Mouse (Mus musculus) stomach, embryonic 14.5 days (tissue): ENCODE data around the gene Gnl2. TPM values are rescaled to one million over a fixed set of nuclear protein-coding genes. Genes with fewer than 3 reads are reported as not detected.
A peak's percentile ranks its signal among the peaks of the same experiment; 100 is the strongest.

Experiments
- ATAC-seq: fragments of 200-750 bp; cut with Nextera tagmentation; 2 replicates; pipeline ENCODE4 v1.8.0; 2017; ENCODE audit warnings: low read depth, moderate TSS enrichment; ENCODE audit not compliant: insufficient number of reproducible peaks, insufficient read depth, low FRiP score
- H3K27ac ChIP-seq: fragments of 300-500 bp; sonication (generic); 2 replicates; pipeline ENCODE4 v1.5.1; 2014; ENCODE audit warnings: mild to moderate bottlenecking, low read length, moderate library complexity, mixed read lengths
- H3K27me3 ChIP-seq: fragments of 300-500 bp; sonication (generic); 2 replicates; pipeline ENCODE4 v1.6.1; 2014; ENCODE audit warnings: low read length, control low read depth, mixed read lengths; ENCODE audit not compliant: control insufficient read depth, insufficient read depth
- H3K36me3 ChIP-seq: fragments of 300-500 bp; sonication (generic); 2 replicates; pipeline ENCODE4 v1.6.1; 2014; ENCODE audit warnings: mild to moderate bottlenecking, control low read depth, low read length, moderate library complexity, mixed read lengths; ENCODE audit not compliant: control insufficient read depth, insufficient read depth
- H3K4me1 ChIP-seq: fragments of 300-500 bp; sonication (generic); 2 replicates; pipeline ENCODE4 v1.6.1; 2014; ENCODE audit warnings: low read length, control low read depth, mixed read lengths; ENCODE audit not compliant: control insufficient read depth, insufficient read depth
- H3K4me2 ChIP-seq: fragments of 300-500 bp; sonication (generic); replicated peaks from 2 replicates; pipeline ENCODE4 v1.6.1; 2014; ENCODE audit warnings: low read depth, low read length, control low read depth
- H3K4me3 ChIP-seq: fragments of 300-500 bp; sonication (generic); 2 replicates; pipeline ENCODE4 v1.5.1; 2014; ENCODE audit warnings: low read depth, low read length, control low read depth
- H3K9ac ChIP-seq: fragments of 300-500 bp; sonication (generic); replicated peaks from 2 replicates; pipeline ENCODE4 v1.6.1; 2014; ENCODE audit warnings: low read depth, mild to moderate bottlenecking, control low read depth, low read length, moderate library complexity, mixed read lengths
- H3K9me3 ChIP-seq: fragments of 300-500 bp; sonication (generic); 2 replicates; pipeline ENCODE4 v1.6.1; 2016; ENCODE audit warnings: low read depth, low read length, control low read depth; ENCODE audit not compliant: control insufficient read depth
- WGBS: fragments of 180-500 bp; shearing (Covaris S2); extraction: QIAGEN DNeasy Blood & Tissue Kit; methylation state at CpG from one replicate; pipeline ENCODE4 v1.1.7; 2014; 5-methylcytosine and 5-hydroxymethylcytosine counted together
- polyA plus RNA-seq: library from polyadenylated mRNA; unstranded; fragments of >200 nt; fragmentation: Nextera tagmentation; extraction: Ambion mirVana; gene quantifications from 2 replicates; pipeline ENCODE4 v1.2.1, GENCODE M21; 2014

Gnl2 gene
- polyA plus RNA-seq, 1 experiment from 2014 or later, result 84.6 TPM

DNA sequence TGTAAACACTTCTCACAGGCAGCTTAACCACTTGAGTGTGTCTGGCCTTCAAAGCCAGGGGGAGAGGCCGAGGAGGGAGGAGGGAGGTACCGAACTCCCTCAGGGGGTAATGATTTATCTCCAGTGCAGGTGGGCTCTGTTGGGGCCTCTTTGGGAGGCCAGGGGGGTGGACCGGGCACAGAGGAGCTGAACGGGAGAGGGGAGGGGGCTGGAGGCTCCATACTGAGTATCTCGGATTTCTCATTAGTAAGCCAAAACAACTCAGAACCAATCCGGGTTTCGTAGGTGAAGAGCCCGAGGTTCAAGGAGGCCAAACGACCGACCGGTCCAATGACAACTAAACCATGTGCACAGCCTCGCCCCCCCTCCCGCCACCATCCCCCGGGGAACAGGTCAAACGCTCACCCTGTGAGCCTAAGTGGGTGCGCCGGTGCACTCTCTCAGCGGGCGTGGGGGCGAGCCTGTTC is 26.6 kb upstream of the Gnl2 start:
- Histone ChIP-seq H3K9ac (peak overlapping the region; percentile 15; the same call in 1 of the 2 replicates), H3K27me3 (peaks cover 23% of the 10 kb centered on the region), H3K36me3 (no peaks in the 10 kb centered on the region), H3K4me2 (peak overlapping the region; percentile 34), H3K9me3 (no peaks in the 10 kb centered on the region), H3K4me1 (peaks cover 22% of the 10 kb centered on the region), H3K4me3 (no peak overlapping the region), H3K27ac (no peak overlapping the region)
- peak; percentile 33 for ATAC-seq
- 3% methylated on average over 20 of the region's 20 CpGs for WGBS

GRCm38 (mm10) chr4:124990325-124990724 is 26.1 kb upstream of the Gnl2 start:
- 3% methylated on average over 7 of the region's 7 CpGs for WGBS
- H3K36me3 ChIP-seq, result no peaks in the 10 kb centered on the region
- no peak for ATAC-seq
- no peak overlapping the region for H3K27ac ChIP-seq
- H3K4me2 ChIP-seq, result peak overlapping the region; percentile 34
- peak overlapping the region; percentile 15; the same call in 1 of the 2 replicates for H3K9ac ChIP-seq
- H3K27me3 ChIP-seq, result peaks cover 21% of the 10 kb centered on the region
- no peaks in the 10 kb centered on the region for H3K9me3 ChIP-seq
- H3K4me3 ChIP-seq, result no peak overlapping the region
- H3K4me1 ChIP-seq, result peaks cover 22% of the 10 kb centered on the region

- ATAC-seq, result 0 out of 2 replicates have a peak, but pooled peaks have one; percentile 33
- WGBS, result 78% methylated on average over 10 of the region's 10 CpGs
These were observed 18.8 kb upstream of the Gnl2 start for GRCm38 (mm10) chr4:124997479-124998147.

GRCm38 (mm10) chr4:124999548-124999947 is 16.8 kb upstream of the Gnl2 start:
- H3K27ac ChIP-seq, result no peak overlapping the region
- H3K27me3 ChIP-seq, result no peaks in the 10 kb centered on the region
- H3K36me3 ChIP-seq, result no peaks in the 10 kb centered on the region
- H3K4me1 ChIP-seq, result no peaks in the 10 kb centered on the region
- ATAC-seq, result no peak
- H3K9me3 ChIP-seq, result no peaks in the 10 kb centered on the region
- no peak overlapping the region for H3K4me2 ChIP-seq
- 85% methylated on average over 3 of the region's 3 CpGs for WGBS
- H3K4me3 ChIP-seq, result no peak overlapping the region
- H3K9ac ChIP-seq, result no peak overlapping the region

More at GRCm38 (mm10) chr4:124997479-124998147, 18.8 kb upstream of the Gnl2 start:
- Histone ChIP-seq H3K9me3 (no peaks in the 10 kb centered on the region), H3K27me3 (no peaks in the 10 kb centered on the region), H3K27ac (no peak overlapping the region), H3K9ac (no peak overlapping the region), H3K4me2 (no peak overlapping the region), H3K4me3 (no peak overlapping the region), H3K4me1 (no peaks in the 10 kb centered on the region), H3K36me3 (no peaks in the 10 kb centered on the region)

DNA sequence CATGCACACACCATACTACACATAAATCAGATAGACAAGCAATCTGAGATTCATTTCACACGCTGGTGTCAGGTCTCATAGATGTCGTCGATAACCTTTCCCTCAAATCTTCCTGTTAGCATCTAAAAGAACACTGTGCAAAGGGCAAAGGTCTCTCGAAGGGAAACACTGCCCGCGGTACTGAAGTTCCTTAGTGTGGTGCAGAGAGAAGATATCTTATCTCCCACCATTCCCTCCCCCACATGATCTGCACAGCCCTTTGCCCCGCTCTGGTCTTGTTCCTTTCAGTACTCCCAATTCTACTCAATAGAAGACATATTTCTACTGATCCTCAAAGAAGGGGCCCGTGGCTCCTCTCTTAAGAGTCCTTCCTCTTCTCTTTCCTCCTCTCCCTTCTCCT is 13.4 kb upstream of the Gnl2 start:
- WGBS, result 52% methylated on average over 8 of the region's 8 CpGs
- Histone ChIP-seq H3K27me3 (peaks cover 4% of the 10 kb centered on the region; the same call in 1 of the 2 replicates), H3K36me3 (no peaks in the 10 kb centered on the region), H3K4me1 (no peaks in the 10 kb centered on the region), H3K9ac (no peak overlapping the region), H3K4me3 (no peak overlapping the region), H3K27ac (no peak overlapping the region), H3K9me3 (no peaks in the 10 kb centered on the region), H3K4me2 (no peak overlapping the region)
- ATAC-seq, result no peak

- Histone ChIP-seq H3K9ac (no peak overlapping the region), H3K9me3 (no peaks in the 10 kb centered on the region), H3K36me3 (no peaks in the 10 kb centered on the region), H3K27me3 (peaks cover 6% of the 10 kb centered on the region; the same call in 1 of the 2 replicates), H3K4me2 (no peak overlapping the region), H3K4me3 (no peak overlapping the region), H3K4me1 (no peaks in the 10 kb centered on the region), H3K27ac (no peak overlapping the region)
- ATAC-seq, result no peak
- WGBS, result 41% methylated on average over 12 of the region's 12 CpGs
These were observed 11.5 kb upstream of the Gnl2 start for GRCm38 (mm10) chr4:125004886-125005285.

GRCm38 (mm10) chr4:125007460-125007859 is 8.9 kb upstream of the Gnl2 start:
- Histone ChIP-seq H3K9me3 (no peaks in the 10 kb centered on the region), H3K9ac (no peak overlapping the region), H3K27ac (no peak overlapping the region), H3K4me2 (no peak overlapping the region), H3K4me3 (no peak overlapping the region), H3K27me3 (peaks cover 6% of the 10 kb centered on the region; the same call in 1 of the 2 replicates), H3K4me1 (no peaks in the 10 kb centered on the region), H3K36me3 (no peaks in the 10 kb centered on the region)
- ATAC-seq, result no peak
- WGBS, result 57% methylated on average over 15 of the region's 15 CpGs

DNA sequence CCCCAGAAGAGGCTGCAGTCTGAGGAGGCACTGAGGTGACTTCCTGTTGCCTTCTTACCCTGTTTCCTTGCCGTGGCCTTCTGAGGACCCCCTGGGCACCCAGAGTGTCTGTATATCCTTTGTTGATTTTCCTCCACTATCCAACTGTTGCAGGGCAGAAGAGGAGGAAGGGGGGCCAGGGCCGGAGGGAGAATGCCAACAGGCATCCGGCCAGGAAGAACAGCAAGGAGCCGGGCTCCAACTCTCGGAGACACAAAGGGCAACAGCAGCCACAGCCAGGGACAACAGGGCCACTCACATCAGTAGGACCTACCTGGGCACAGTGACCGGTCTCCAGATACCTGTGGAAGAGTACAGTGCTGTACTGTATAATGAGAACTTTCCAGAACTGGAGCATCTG is 8.2 kb upstream of the Gnl2 start:
- ATAC-seq, result no peak
- no peaks in the 10 kb centered on the region for H3K4me1 ChIP-seq
- no peak overlapping the region for H3K4me2 ChIP-seq
- no peak overlapping the region for H3K9ac ChIP-seq
- peaks cover 6% of the 10 kb centered on the region; the same call in 1 of the 2 replicates for H3K27me3 ChIP-seq
- H3K27ac ChIP-seq, result no peak overlapping the region
- 67% methylated on average over 6 of the region's 6 CpGs for WGBS
- no peaks in the 10 kb centered on the region for H3K36me3 ChIP-seq
- no peaks in the 10 kb centered on the region for H3K9me3 ChIP-seq
- H3K4me3 ChIP-seq, result no peak overlapping the region
